Mouse (Mus musculus): ENCODE data around the gene Mrm2.

GRCm38 (mm10) chr5:140373711-140374110 is 42.0 kb upstream of the Mrm2 start:
- TF ChIP-seq CTCF (IDR thresholded peaks at IDR 0.05): no peak
- no peak for TF ChIP-seq EP300 (IDR thresholded peaks at IDR 0.05)
